Mouse (Mus musculus): Measurements from ENCODE around the gene Mfsd9.

Gene Mfsd9

DNA sequence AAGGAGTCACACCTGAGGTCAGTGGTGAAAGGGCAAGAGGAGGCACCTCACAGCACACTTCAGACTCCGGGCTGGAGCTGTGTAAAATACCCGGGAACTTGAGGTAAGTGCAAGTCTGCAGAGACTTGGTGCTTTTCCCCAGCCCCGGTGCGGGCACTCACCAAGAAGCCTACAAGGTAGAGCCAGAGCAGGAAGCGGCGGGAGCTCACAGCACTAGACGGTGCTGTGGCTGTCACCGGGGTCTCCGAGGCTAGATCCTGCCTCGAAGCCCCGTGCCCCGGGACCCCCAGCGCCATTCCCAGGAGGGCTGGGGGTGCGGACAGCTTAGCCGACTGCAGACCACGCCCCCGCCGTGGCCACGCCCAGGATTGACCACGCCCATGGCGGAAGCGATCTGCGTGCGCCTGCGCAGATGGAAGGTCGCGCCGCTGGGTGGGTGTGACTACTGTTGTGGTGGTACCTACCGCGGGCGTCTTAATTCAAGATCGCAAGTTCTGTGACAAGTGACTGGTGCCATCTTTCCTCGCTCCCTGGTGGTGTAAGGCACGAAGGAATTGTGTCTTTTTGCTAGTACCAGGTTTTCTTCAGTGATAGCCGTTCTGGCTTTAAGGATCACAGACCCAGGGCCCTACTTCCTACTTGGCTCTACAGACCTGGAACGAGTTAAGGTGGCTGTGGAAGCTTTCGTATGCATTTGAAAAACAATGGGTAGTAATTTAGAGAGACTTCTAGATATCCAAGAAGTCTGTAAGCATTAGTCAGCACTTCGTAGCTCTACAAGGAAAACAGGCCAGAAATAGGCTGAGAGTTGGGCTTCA lies at the start of gene Mfsd9:
Gene Mfsd9, minus strand, starts transcription at position 364 of the 818 bp plus-strand sequence.
- peak; percentile 74 to 87 for DNase-seq (ENCODE audit: low spot score in 2 of 2)

DNA sequence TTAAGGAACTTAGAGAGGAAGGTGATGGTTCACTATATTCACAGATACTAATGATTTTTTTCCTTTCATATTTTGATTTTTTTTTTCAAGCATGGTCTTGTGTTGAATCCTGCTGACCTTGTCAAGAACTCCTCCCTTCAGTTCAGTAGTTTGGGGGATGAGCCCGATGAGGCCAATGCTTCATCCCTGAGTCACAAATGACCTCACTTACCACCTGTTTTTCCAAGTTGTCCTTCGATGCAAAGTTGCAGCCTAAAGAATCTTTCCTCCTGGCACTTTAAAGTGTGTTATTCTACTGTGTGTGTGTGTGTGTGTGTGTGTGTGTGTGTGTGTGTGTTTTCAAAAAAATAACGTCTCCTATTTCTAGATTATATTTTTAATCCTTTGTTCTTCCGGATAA lies 45.0 kb upstream of the Mfsd9 start:
- DNase-seq (ENCODE audit: low spot score in 2 of 2): no peak

DNA sequence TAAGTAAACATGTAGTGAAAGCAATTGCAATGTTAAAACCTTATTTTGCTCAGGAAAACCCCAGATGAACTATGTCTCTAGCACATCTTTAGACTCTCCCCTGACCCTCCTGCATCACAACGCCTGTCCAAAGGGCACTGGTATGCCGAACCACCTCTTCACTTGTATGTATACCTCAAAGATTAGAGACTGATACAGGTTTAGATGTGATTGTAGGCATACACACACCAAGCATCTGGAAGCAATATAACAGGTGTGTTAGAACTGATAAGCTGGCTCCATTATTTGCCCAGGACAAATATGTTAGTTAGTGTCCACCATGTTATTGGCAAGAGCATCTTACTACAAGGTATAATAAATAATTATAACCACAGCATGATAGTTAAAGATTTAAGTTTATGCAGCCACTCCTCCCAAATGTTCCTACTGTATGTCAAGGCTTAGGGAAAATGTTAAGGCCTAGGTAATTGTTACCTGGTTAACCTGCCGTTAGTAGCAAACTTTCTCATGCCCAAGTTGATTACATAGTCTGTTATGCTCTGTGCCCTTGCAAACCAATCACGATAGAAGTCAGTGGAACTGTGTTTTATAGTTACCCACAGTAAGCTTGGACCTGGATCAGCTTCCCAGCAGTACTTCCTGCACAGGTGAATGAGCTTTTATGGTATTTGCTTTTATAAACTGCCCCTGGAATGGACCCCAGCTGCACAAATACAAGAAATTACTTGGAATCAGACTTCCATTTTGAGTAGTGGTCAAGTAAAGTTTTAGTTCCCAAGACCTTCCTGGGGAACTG lies 40.4 kb upstream of the Mfsd9 start:
- DNase-seq (ENCODE audit: low spot score in 2 of 2): no peak

- no peak for DNase-seq (ENCODE audit: low spot score in 2 of 2)
These were observed 38.9 kb upstream of the Mfsd9 start for GRCm38 (mm10) chr1:40829213-40829914.

GRCm38 (mm10) chr1:40825826-40826225 lies 35.3 kb upstream of the Mfsd9 start:
- no peak for DNase-seq (ENCODE audit: low spot score in 2 of 2)

- no peak for DNase-seq (ENCODE audit: low spot score in 2 of 2)
These were observed 34.4 kb upstream of the Mfsd9 start for GRCm38 (mm10) chr1:40824936-40825335.

GRCm38 (mm10) chr1:40824517-40824916 lies 34.0 kb upstream of the Mfsd9 start:
- DNase-seq (ENCODE audit: low spot score in 2 of 2): no peak

- no peak for DNase-seq (ENCODE audit: low spot score in 2 of 2)
These were observed 24.8 kb upstream of the Mfsd9 start for GRCm38 (mm10) chr1:40815071-40815845.

DNA sequence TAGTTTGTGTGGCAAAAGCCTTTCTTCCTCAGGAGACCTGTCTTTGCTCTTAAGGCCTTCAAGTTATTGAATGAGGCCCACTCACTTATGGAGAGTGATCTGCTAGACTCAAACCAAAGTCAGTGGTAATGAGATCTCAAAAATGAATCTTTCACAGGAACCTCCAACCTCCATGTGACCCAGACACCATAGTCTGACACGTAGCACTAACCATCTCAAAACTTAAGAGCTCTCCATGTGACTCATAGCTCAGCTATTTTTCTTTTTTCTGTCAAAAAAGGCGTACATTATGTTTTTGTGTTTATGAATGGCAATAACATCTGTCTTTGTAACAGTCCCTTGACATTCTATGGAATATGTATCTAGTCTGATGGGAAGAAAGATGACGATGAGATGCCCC lies 18.2 kb upstream of the Mfsd9 start:
- DNase-seq (ENCODE audit: low spot score in 2 of 2): no peak

DNA sequence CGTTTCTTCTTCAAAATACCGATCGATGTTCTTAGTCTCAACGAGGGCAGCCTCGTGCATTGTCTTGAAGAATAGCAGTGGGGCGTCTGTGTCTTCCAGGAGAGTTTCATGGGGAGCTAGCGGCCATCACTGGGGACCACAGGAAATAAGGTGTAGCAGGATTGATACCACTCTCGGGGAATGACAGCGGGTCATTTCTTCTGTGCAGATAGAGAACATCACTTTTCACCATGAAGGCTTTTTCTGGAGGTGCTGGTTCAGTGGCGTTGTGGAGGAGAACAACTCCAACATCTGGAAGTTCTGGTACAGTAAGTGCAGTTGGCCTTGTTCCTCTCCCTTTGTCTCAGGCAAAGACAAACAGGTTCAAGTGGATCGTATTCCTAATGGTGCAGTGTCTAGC lies 15.4 kb upstream of the Mfsd9 start:
- DNase-seq (ENCODE audit: low spot score in 2 of 2): no peak

- no peak for DNase-seq (ENCODE audit: low spot score in 2 of 2)
These were observed 14.9 kb upstream of the Mfsd9 start, which contains the start of gene Tmem182 for GRCm38 (mm10) chr1:40805351-40805750. TSS of gene Tmem182 (plus strand) at chr1:40805601.

- no peak for DNase-seq (ENCODE audit: low spot score in 2 of 2)
These were observed 13.6 kb upstream of the Mfsd9 start for GRCm38 (mm10) chr1:40804118-40804517.

DNA sequence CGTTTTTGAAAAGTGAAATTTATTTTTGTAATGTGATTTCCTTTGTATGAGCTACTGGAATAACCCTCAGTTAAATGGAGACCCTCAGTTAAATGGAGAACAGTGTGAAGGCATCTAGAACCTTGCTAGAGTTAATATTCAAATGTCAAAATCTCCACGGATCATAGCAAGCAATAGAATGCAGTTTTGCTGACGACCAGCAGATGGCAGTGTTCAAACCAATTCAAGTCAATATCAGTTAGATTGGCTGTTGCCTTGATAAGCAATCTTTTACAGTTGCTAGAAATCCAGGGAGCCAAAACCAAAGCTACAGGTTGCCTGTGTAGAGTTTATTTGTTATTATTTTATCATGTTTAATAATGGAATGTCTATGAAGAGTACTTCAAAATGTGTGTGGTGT lies 12.3 kb upstream of the Mfsd9 start:
- peak in 1 of 2 experiments; percentile 37 for DNase-seq (ENCODE audit: low spot score in 2 of 2)

- no peak for DNase-seq (ENCODE audit: low spot score in 2 of 2)
These were observed 10.4 kb upstream of the Mfsd9 start for GRCm38 (mm10) chr1:40800908-40801307.

- no peak for DNase-seq (ENCODE audit: low spot score in 2 of 2)
These were observed 8.6 kb upstream of the Mfsd9 start for GRCm38 (mm10) chr1:40799121-40799520.

- DNase-seq (ENCODE audit: low spot score in 2 of 2): peak; percentile 20 to 61
These were observed 6.9 kb upstream of the Mfsd9 start for GRCm38 (mm10) chr1:40797348-40797747.

DNA sequence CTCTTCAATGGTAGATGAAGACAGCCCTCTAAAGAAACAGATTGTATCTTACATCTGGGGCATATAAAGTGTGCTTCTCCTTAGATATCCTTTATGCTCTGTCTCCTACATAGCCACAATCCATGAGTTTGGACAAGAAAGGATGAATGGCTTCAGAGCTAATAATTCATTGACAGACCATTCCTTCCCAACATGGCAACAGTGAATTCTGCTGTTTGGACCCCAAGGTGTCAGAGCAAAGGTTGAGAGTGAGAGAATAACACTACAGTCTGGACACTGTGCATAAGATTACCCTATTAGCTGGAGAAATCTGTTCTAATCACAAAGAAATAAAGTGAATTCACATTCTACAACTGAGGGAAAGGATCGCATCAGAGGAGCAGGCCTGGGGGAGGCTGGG lies 5.0 kb upstream of the Mfsd9 start:
- DNase-seq (ENCODE audit: low spot score in 2 of 2): no peak

- no peak for DNase-seq (ENCODE audit: low spot score in 2 of 2)
These were observed 737 bp downstream of the Mfsd9 start for GRCm38 (mm10) chr1:40789666-40790233.

- no peak for DNase-seq (ENCODE audit: low spot score in 2 of 2)
These were observed 1.5 kb downstream of the Mfsd9 start for GRCm38 (mm10) chr1:40788956-40789355.

- DNase-seq (ENCODE audit: low spot score in 2 of 2): no peak
These were observed 4.5 kb downstream of the Mfsd9 start for GRCm38 (mm10) chr1:40785876-40786445.

DNA sequence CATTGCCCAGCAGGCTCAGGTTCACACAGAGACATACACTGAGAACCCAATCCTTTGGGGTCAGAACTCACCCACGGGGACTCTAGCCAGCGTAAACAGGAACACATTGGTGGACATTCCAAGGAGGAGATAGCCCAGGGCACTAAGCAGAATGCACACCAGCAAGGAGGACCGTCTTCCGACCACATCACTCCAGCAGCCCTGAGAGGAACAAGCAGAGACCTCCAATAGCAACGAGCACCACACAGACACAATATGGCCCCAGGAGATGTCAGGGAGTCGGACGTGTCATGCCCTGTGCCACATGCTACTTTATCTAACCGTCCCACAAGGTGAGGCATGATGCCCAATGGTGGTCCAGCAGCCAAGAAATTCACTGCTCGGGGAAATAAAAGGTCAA lies 6.2 kb downstream of the Mfsd9 start:
- no peak for DNase-seq (ENCODE audit: low spot score in 2 of 2)

All from frontal cortex, postnatal 14 days (tissue).